Mouse (Mus musculus) brain, embryonic 18.5 days (tissue): Measurements from ENCODE around the gene Atp13a2.

ENCODE experiments used
- DNase-seq: peaks from one replicate; pipeline ENCODE4 v3.0.0-alpha.2; 2012; ENCODE audit warnings: low read depth, low spot score

The Atp13a2 gene

GRCm38 (mm10) chr4:140996812-140997211 is 10.1 kb downstream of the Atp13a2 start:
- no peak for DNase-seq

GRCm38 (mm10) chr4:141005983-141006382 is 19.3 kb downstream of the Atp13a2 start:
- no peak for DNase-seq

GRCm38 (mm10) chr4:141008028-141008427 is 21.4 kb downstream of the Atp13a2 start:
- DNase-seq, result no peak

- DNase-seq, result no peak
These were observed 23.4 kb downstream of the Atp13a2 start, which contains the start of gene Mfap2 for GRCm38 (mm10) chr4:141010118-141010517. Gene Mfap2, plus strand, starts transcription at chr4:141010418.

- DNase-seq, result no peak
These were observed 23.9 kb downstream of the Atp13a2 start for GRCm38 (mm10) chr4:141010526-141010925.

- no peak for DNase-seq
These were observed 24.3 kb downstream of the Atp13a2 start for GRCm38 (mm10) chr4:141010941-141011429.

- DNase-seq, result no peak
These were observed 25.1 kb downstream of the Atp13a2 start for GRCm38 (mm10) chr4:141011556-141012328.

GRCm38 (mm10) chr4:141012558-141012957 is 25.9 kb downstream of the Atp13a2 start:
- DNase-seq, result no peak

- no peak for DNase-seq
These were observed 27.4 kb downstream of the Atp13a2 start for GRCm38 (mm10) chr4:141014114-141014513.

- DNase-seq, result no peak
These were observed 28.2 kb downstream of the Atp13a2 start for GRCm38 (mm10) chr4:141014856-141015255.

GRCm38 (mm10) chr4:141015356-141015755 is 28.7 kb downstream of the Atp13a2 start:
- no peak for DNase-seq

GRCm38 (mm10) chr4:141016311-141016710 is 29.6 kb downstream of the Atp13a2 start:
- DNase-seq, result no peak

GRCm38 (mm10) chr4:141017657-141018436 is 31.2 kb downstream of the Atp13a2 start:
- DNase-seq, result no peak

- DNase-seq, result no peak
These were observed 33.5 kb downstream of the Atp13a2 start for GRCm38 (mm10) chr4:141020220-141020619.

GRCm38 (mm10) chr4:141020811-141021613 is 34.3 kb downstream of the Atp13a2 start:
- DNase-seq, result peak; percentile 58

GRCm38 (mm10) chr4:141021614-141021929 is 34.9 kb downstream of the Atp13a2 start:
- DNase-seq, result no peak

- DNase-seq, result no peak
These were observed 37.4 kb downstream of the Atp13a2 start for GRCm38 (mm10) chr4:141024052-141024451.

GRCm38 (mm10) chr4:141024992-141025391 is 38.3 kb downstream of the Atp13a2 start:
- DNase-seq, result no peak

- no peak for DNase-seq
These were observed 44.0 kb downstream of the Atp13a2 start for GRCm38 (mm10) chr4:141030541-141031206.

GRCm38 (mm10) chr4:141031733-141032132 is 45.1 kb downstream of the Atp13a2 start:
- no peak for DNase-seq
